Mouse (Mus musculus): ENCODE measurements around the gene Arhgef18. TPM values are rescaled to one million over a fixed set of nuclear protein-coding genes. Genes with fewer than 3 reads are reported as not detected.

The Arhgef18 gene
- polyA plus RNA-seq, 1 experiment: 68.7 TPM

DNA sequence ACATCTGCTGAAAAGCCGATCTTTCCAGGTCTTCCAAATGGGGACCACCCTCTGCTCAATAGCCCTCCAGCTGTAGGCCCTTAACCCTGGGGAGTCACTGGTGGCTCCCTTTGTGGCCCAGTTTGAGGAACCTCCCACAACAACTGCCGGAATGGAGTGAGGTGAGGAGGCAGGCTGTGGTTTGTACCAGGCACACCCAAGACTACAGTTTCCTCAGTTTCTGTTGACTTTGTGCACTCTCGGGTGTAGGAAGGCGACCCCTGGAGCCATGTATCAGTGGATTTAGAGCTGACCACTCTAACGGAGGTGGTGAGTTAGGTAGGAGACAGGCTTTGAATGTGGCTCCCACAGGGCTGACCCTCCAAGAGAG lies 38.4 kb upstream of the Arhgef18 start:
- Histone ChIP-seq H3K4me1 (ENCODE audit: control insufficient read depth, insufficient read depth, low read length) (no peaks in the 10 kb centered on the region; the same call in 1 of the 2 replicates), H3K4me3 (replicated peaks; ENCODE audit: extremely low read depth, low read depth, low read length) (peak overlapping the region; percentile 40)
- WGBS: 57% methylated on average over 5 of the region's 5 CpGs
- TF ChIP-seq CTCF (IDR thresholded peaks at IDR 0.05; ENCODE audit: insufficient read depth, low read length) (no peak), POLR2A (IDR thresholded peaks at IDR 0.05; ENCODE audit: borderline replicate concordance, extremely low read depth, low read depth, low read length) (no peak)
- no peak for DNase-seq

DNA sequence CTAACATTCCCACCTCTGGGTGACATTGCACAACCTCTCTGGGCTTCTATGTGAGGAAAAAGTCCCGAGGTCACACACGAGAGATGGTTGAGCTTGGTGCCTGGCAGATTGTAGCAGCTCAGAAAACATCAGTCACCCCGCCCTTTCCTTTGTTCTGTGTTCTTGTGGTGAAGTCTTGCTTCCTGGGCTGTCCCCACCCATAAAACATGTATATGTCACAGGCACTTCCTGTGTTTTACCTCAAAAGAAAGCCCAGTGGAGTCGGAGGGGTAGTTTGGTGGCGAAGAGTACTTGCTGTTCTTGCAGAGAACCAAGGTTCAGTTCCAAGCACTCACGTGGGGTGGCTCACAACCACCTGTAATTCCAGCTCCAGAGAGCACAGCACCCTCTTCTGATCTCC lies 37.2 kb upstream of the Arhgef18 start:
- Histone ChIP-seq H3K4me3 (replicated peaks; ENCODE audit: extremely low read depth, low read depth, low read length) (peak overlapping the region; percentile 8), H3K4me1 (ENCODE audit: control insufficient read depth, insufficient read depth, low read length) (no peaks in the 10 kb centered on the region; the same call in 1 of the 2 replicates)
- no peak for DNase-seq
- no peak for TF ChIP-seq POLR2A (IDR thresholded peaks at IDR 0.05; ENCODE audit: borderline replicate concordance, extremely low read depth, low read depth, low read length)
- 0 out of 2 replicates have a peak, but pooled peaks have one; percentile 14 for TF ChIP-seq CTCF (IDR thresholded peaks at IDR 0.05; ENCODE audit: insufficient read depth, low read length)
- WGBS: 45% methylated on average over 6 of the region's 6 CpGs

DNA sequence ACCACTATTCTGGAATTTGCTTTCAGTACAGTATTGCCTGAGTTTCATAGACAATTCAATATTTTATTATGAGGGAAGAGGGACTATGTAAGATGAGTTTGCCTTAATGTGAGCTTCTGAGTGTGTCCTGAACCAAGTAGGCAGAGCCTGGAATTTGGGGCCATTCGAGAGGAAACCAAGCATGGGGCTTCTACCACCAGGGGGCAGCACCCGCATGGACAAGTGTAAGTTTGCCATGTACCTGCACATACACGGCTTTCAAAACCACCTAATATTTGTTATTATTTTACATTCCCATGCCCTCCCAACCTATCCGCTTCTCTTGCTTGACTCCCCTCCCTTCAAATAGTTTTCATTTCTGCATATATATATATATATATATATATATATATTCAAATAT lies 34.7 kb upstream of the Arhgef18 start:
- Histone ChIP-seq H3K4me1 (ENCODE audit: control insufficient read depth, insufficient read depth, low read length) (no peaks in the 10 kb centered on the region), H3K4me3 (replicated peaks; ENCODE audit: extremely low read depth, low read depth, low read length) (no peak overlapping the region)
- TF ChIP-seq POLR2A (IDR thresholded peaks at IDR 0.05; ENCODE audit: borderline replicate concordance, extremely low read depth, low read depth, low read length): no peak
- TF ChIP-seq CTCF (IDR thresholded peaks at IDR 0.05; ENCODE audit: insufficient read depth, low read length): peak; percentile 88
- peak; percentile 82 for DNase-seq
- 11% methylated on average over 4 of the region's 4 CpGs for WGBS

- WGBS: 86% methylated on average over 5 of the region's 5 CpGs
- H3K4me3 ChIP-seq (replicated peaks; ENCODE audit: extremely low read depth, low read depth, low read length): no peak overlapping the region
- no peak for DNase-seq
- TF ChIP-seq POLR2A (IDR thresholded peaks at IDR 0.05; ENCODE audit: borderline replicate concordance, extremely low read depth, low read depth, low read length) (no peak), CTCF (IDR thresholded peaks at IDR 0.05; ENCODE audit: insufficient read depth, low read length) (no peak)
- no peaks in the 10 kb centered on the region for H3K4me1 ChIP-seq (ENCODE audit: control insufficient read depth, insufficient read depth, low read length)
Observed at GRCm38 (mm10) chr8:3367086-3367485, 25.7 kb upstream of the Arhgef18 start.

DNA sequence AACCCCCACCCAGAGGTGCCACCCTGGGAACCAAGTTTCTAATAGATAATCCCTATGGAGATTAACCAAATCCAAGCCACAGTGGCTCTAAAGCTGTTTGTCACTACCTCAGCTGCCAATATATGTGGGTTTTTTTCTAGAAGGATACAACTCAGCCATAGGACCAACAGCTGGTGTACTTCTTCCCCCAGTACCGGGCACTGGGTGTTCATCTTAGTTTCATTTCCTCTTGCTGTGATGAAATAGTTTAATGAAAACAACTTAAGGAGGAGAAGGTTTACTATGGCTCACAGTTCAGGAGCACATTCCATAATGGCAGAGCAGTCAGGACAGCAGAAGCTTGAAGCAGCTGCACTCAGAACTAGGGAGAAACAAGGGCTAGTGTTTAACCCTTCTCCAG lies 24.7 kb upstream of the Arhgef18 start:
- 42% methylated on average over 1 of the region's 1 CpGs for WGBS
- H3K4me1 ChIP-seq (ENCODE audit: control insufficient read depth, insufficient read depth, low read length): no peaks in the 10 kb centered on the region
- DNase-seq: no peak
- TF ChIP-seq POLR2A (IDR thresholded peaks at IDR 0.05; ENCODE audit: borderline replicate concordance, extremely low read depth, low read depth, low read length): no peak
- TF ChIP-seq CTCF (IDR thresholded peaks at IDR 0.05; ENCODE audit: insufficient read depth, low read length): no peak
- H3K4me3 ChIP-seq (replicated peaks; ENCODE audit: extremely low read depth, low read depth, low read length): no peak overlapping the region

- no peaks in the 10 kb centered on the region for H3K4me1 ChIP-seq (ENCODE audit: control insufficient read depth, insufficient read depth, low read length)
- peak; percentile 29; the same call in 1 of the 2 replicates for TF ChIP-seq CTCF (IDR thresholded peaks at IDR 0.05; ENCODE audit: insufficient read depth, low read length)
- no peak for TF ChIP-seq POLR2A (IDR thresholded peaks at IDR 0.05; ENCODE audit: borderline replicate concordance, extremely low read depth, low read depth, low read length)
- no peak for DNase-seq
- no peak overlapping the region for H3K4me3 ChIP-seq (replicated peaks; ENCODE audit: extremely low read depth, low read depth, low read length)
Observed at GRCm38 (mm10) chr8:3375748-3376147, 17.1 kb upstream of the Arhgef18 start.

DNA sequence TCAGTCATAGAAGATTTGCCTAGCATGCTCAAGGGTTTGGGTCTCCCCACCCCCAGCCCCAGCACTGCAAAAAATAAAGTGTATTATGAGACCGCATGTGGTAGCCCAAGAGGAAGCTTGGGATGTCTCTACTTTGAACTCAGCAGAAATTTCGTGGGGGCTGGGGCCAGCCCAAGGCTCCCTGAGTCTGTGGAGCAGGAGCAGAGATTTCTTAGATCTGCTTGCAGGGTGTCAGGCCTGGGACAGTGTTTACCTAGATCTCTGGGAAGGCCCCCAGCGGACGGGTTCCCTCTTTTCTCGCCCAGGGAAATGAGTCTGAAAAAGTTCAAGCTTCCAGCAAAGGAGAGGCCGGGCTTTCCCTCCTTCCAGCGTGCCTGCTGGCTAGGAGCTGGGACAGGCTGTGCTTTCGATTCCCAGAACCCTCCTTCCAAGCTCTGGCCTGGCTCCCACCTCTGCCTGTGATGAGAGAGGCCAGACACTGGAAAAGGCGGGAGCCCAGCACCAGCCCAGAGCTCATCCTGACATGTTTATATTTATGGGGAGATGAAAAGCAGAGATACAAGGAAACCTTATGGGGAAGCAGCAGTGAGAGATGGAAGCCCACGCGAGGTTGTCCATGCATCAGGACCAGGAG lies 16.0 kb upstream of the Arhgef18 start:
- H3K4me3 ChIP-seq (replicated peaks; ENCODE audit: extremely low read depth, low read depth, low read length): no peak overlapping the region
- WGBS: 38% methylated on average over 11 of the region's 11 CpGs
- DNase-seq: no peak
- H3K4me1 ChIP-seq (ENCODE audit: control insufficient read depth, insufficient read depth, low read length): no peaks in the 10 kb centered on the region
- TF ChIP-seq CTCF (IDR thresholded peaks at IDR 0.05; ENCODE audit: insufficient read depth, low read length) (no peak), POLR2A (IDR thresholded peaks at IDR 0.05; ENCODE audit: borderline replicate concordance, extremely low read depth, low read depth, low read length) (no peak)

DNA sequence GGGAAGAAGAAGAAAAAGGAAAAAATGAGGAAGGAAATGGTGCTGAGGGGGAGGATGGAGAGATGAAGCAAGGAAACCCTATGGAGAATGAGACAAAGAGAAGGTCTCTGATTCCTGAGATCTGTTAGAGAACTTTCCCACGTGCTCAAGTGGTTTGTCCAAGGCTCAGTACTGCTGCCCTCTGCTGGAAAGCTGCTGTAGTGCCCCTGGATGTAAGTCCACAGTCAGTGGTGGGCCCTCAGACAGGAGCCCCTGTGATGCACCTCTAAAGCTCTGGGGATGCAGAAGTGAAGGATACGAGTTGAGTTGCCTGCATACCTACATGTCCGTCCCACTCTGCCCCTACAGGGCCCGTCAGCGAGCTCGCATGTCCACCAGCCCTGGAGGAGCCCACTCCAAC lies 5.5 kb upstream of the Arhgef18 start:
- peak; percentile 65 for DNase-seq
- Histone ChIP-seq H3K4me3 (replicated peaks; ENCODE audit: extremely low read depth, low read depth, low read length) (no peak overlapping the region), H3K4me1 (ENCODE audit: control insufficient read depth, insufficient read depth, low read length) (peaks cover 2% of the 10 kb centered on the region; the same call in 1 of the 2 replicates)
- WGBS: 46% methylated on average over 6 of the region's 6 CpGs
- TF ChIP-seq CTCF (IDR thresholded peaks at IDR 0.05; ENCODE audit: insufficient read depth, low read length) (peak; percentile 96), POLR2A (IDR thresholded peaks at IDR 0.05; ENCODE audit: borderline replicate concordance, extremely low read depth, low read depth, low read length) (no peak)

- no peak overlapping the region for H3K4me3 ChIP-seq (replicated peaks; ENCODE audit: extremely low read depth, low read depth, low read length)
- 58% methylated on average over 9 of the region's 9 CpGs for WGBS
- DNase-seq: no peak
- TF ChIP-seq POLR2A (IDR thresholded peaks at IDR 0.05; ENCODE audit: borderline replicate concordance, extremely low read depth, low read depth, low read length) (no peak), CTCF (IDR thresholded peaks at IDR 0.05; ENCODE audit: insufficient read depth, low read length) (no peak)
- H3K4me1 ChIP-seq (ENCODE audit: control insufficient read depth, insufficient read depth, low read length): peaks cover 3% of the 10 kb centered on the region; the same call in 1 of the 2 replicates
Observed at GRCm38 (mm10) chr8:3388591-3389338, 4.0 kb upstream of the Arhgef18 start.

GRCm38 (mm10) chr8:3389506-3389905 lies 3.3 kb upstream of the Arhgef18 start:
- 92% methylated on average over 1 of the region's 1 CpGs for WGBS
- TF ChIP-seq CTCF (IDR thresholded peaks at IDR 0.05; ENCODE audit: insufficient read depth, low read length): no peak

More at GRCm38 (mm10) chr8:3389506-3389905, 3.3 kb upstream of the Arhgef18 start:
- Histone ChIP-seq H3K4me1 (ENCODE audit: control insufficient read depth, insufficient read depth, low read length) (peaks cover 3% of the 10 kb centered on the region; the same call in 1 of the 2 replicates), H3K4me3 (replicated peaks; ENCODE audit: extremely low read depth, low read depth, low read length) (no peak overlapping the region)
- DNase-seq: no peak
